Mouse (Mus musculus) midbrain, embryonic 13.5 days (tissue): ENCODE results near the gene Gm21775. TPM values are rescaled to one million over a fixed set of nuclear protein-coding genes. Genes with fewer than 3 reads are reported as not detected.
"Not testable (repeated sequence)": the region's sequence is repeated elsewhere in the genome, so short reads cannot be mapped to it uniquely, and the experiment has no call there.

ENCODE experiments used
- ATAC-seq: fragments of 200-750 bp; cut with Nextera tagmentation; 2 replicates; pipeline ENCODE4 v1.8.0; 2017; ENCODE audit warnings: mild to moderate bottlenecking, moderate TSS enrichment, moderate library complexity
- H3K27ac ChIP-seq: fragments of 300-500 bp; sonication (generic); 2 replicates; pipeline ENCODE4 v1.5.1; 2015; ENCODE audit warnings: inconsistent platforms, mild to moderate bottlenecking, moderate library complexity
- H3K27me3 ChIP-seq: fragments of 300-500 bp; sonication (generic); 2 replicates; pipeline ENCODE4 v1.6.1; 2015; ENCODE audit warnings: mild to moderate bottlenecking, inconsistent platforms
- H3K36me3 ChIP-seq: fragments of 300-500 bp; sonication (generic); 2 replicates; pipeline ENCODE4 v1.6.1; 2015; ENCODE audit warnings: mild to moderate bottlenecking, inconsistent platforms
- H3K4me1 ChIP-seq: fragments of 300-500 bp; sonication (generic); replicated peaks from 2 replicates; pipeline ENCODE4 v1.6.1; 2015; ENCODE audit warnings: inconsistent platforms
- H3K4me2 ChIP-seq: fragments of 300-500 bp; sonication (generic); replicated peaks from 2 replicates; pipeline ENCODE4 v1.6.1; 2015; ENCODE audit warnings: moderate library complexity, mild to moderate bottlenecking, inconsistent platforms
- H3K4me3 ChIP-seq: fragments of 300-500 bp; sonication (generic); replicated peaks from 2 replicates; pipeline ENCODE4 v1.5.1; 2015; ENCODE audit warnings: mild to moderate bottlenecking, inconsistent platforms
- H3K9ac ChIP-seq: fragments of 300-500 bp; sonication (generic); replicated peaks from 2 replicates; pipeline ENCODE4 v1.6.1; 2015; ENCODE audit warnings: mild to moderate bottlenecking, inconsistent platforms
- H3K9me3 ChIP-seq: fragments of 300-500 bp; sonication (generic); 2 replicates; pipeline ENCODE4 v1.6.1; 2016; ENCODE audit warnings: mild to moderate bottlenecking, inconsistent platforms
- WGBS: fragments of 180-500 bp; shearing (Covaris S2); methylation state at CpG from one replicate; pipeline ENCODE4 v1.1.7; 2015; 5-methylcytosine and 5-hydroxymethylcytosine counted together
- polyA plus RNA-seq: library from polyadenylated mRNA; unstranded; fragments of >200 nt; fragmentation: Nextera tagmentation; extraction: Ambion mirVana; gene quantifications from 2 replicates; pipeline ENCODE4 v1.2.1, GENCODE M21; 2015

The Gm21775 gene
- polyA plus RNA-seq = not detected in 2 replicates

- H3K9me3 ChIP-seq, H3K27me3 ChIP-seq, H3K36me3 ChIP-seq, ATAC-seq, H3K4me1 ChIP-seq, H3K9ac ChIP-seq, H3K27ac ChIP-seq, H3K4me2 ChIP-seq, H3K4me3 ChIP-seq: not testable (repeated sequence)
- 100% methylated on average over 1 of the region's 5 CpGs for WGBS
Measured at GRCm38 (mm10) chrY:10553153-10553552, at the start of gene Gm21775. Gene Gm21775, plus strand, starts transcription at chrY:10553453.

- H3K27me3 ChIP-seq, H3K4me2 ChIP-seq, H3K9ac ChIP-seq, ATAC-seq, H3K4me3 ChIP-seq, H3K9me3 ChIP-seq, H3K4me1 ChIP-seq, H3K36me3 ChIP-seq, H3K27ac ChIP-seq: not testable (repeated sequence)
Measured at GRCm38 (mm10) chrY:10535942-10536341, 17.3 kb upstream of the Gm21775 start, which contains the start of gene Gm20737. Gene Gm20737, minus strand, starts transcription at chrY:10536042.

Other genes starting within 250 kb of the Gm21775 start
- not detected in 2 replicates for gene Gm20834, start 228.9 kb upstream of the Gm21775 start, polyA plus RNA-seq
- not detected in 2 replicates for gene Gm28510, start 140.7 kb upstream of the Gm21775 start, polyA plus RNA-seq
- not detected in 2 replicates for gene Gm20737, start 17.4 kb upstream of the Gm21775 start, polyA plus RNA-seq
- not detected in 2 replicates for gene Gm21900, start 62.9 kb downstream of the Gm21775 start, polyA plus RNA-seq
- gene Gm20777, start 199.0 kb downstream of the Gm21775 start, polyA plus RNA-seq = not detected in 2 replicates